Mouse (Mus musculus) neural tube, embryonic 11.5 days (tissue): ENCODE results near the gene Lrch3. TPM values are rescaled to one million over a fixed set of nuclear protein-coding genes. Genes with fewer than 3 reads are reported as not detected.
"Not testable (repeated sequence)": the region's sequence is repeated elsewhere in the genome, so short reads cannot be mapped to it uniquely, and the experiment has no call there.

Experiments
- ATAC-seq: fragments of 200-750 bp; cut with Nextera tagmentation; 2 replicates; pipeline ENCODE4 v1.8.0; 2017; ENCODE audit warnings: moderate number of reproducible peaks, mild to moderate bottlenecking, moderate TSS enrichment, moderate library complexity; ENCODE audit not compliant: insufficient read depth, low FRiP score, low TSS enrichment
- DNase-seq: peaks from one replicate; pipeline ENCODE4 v3.0.0-alpha.2; 2015; ENCODE audit warnings: low spot score
- H3K27ac ChIP-seq: fragments of 300-500 bp; sonication (generic); 2 replicates; pipeline ENCODE4 v1.5.1; 2014; ENCODE audit warnings: low read depth, mild to moderate bottlenecking, low read length
- H3K27me3 ChIP-seq: fragments of 300-500 bp; sonication (generic); 2 replicates; pipeline ENCODE4 v1.6.1; 2014; ENCODE audit warnings: mild to moderate bottlenecking, low read length, mixed read lengths; ENCODE audit not compliant: control insufficient read depth, insufficient read depth
- H3K36me3 ChIP-seq: fragments of 300-500 bp; sonication (generic); 2 replicates; pipeline ENCODE4 v1.6.1; 2014; ENCODE audit warnings: mild to moderate bottlenecking, low read length, moderate library complexity, mixed read lengths; ENCODE audit not compliant: control insufficient read depth, insufficient read depth
- H3K4me1 ChIP-seq: fragments of 300-500 bp; sonication (generic); 2 replicates; pipeline ENCODE4 v1.6.1; 2014; ENCODE audit warnings: low read length, mixed read lengths; ENCODE audit not compliant: control insufficient read depth, insufficient read depth
- H3K4me2 ChIP-seq: fragments of 300-500 bp; sonication (generic); 2 replicates; pipeline ENCODE4 v1.6.1; 2014; ENCODE audit warnings: low read depth, mild to moderate bottlenecking, moderate library complexity
- H3K4me3 ChIP-seq: fragments of 300-500 bp; sonication (generic); 2 replicates; pipeline ENCODE4 v1.5.1; 2014; ENCODE audit warnings: low read depth, low read length
- H3K9ac ChIP-seq: fragments of 300-500 bp; sonication (generic); 2 replicates; pipeline ENCODE4 v1.6.1; 2014; ENCODE audit warnings: mild to moderate bottlenecking, low read length
- H3K9me3 ChIP-seq: fragments of 300-500 bp; sonication (generic); 2 replicates; pipeline ENCODE4 v1.6.1; 2016; ENCODE audit warnings: low read length; ENCODE audit not compliant: control insufficient read depth
- WGBS: fragments of 180-500 bp; shearing (Covaris S2); extraction: QIAGEN DNeasy Blood & Tissue Kit; methylation state at CpG from one replicate; pipeline ENCODE4 v1.1.7; 2014; 5-methylcytosine and 5-hydroxymethylcytosine counted together
- polyA plus RNA-seq: library from polyadenylated mRNA; unstranded; fragments of >200 nt; fragmentation: Nextera tagmentation; extraction: Ambion mirVana; gene quantifications from 2 replicates; pipeline ENCODE4 v1.2.1, GENCODE M21; 2014

Lrch3 gene
- polyA plus RNA-seq, 1 experiment from 2014 or later: 42.4 TPM

- no peaks in the 10 kb centered on the region for H3K27me3 ChIP-seq
- 89% methylated on average over 2 of the region's 2 CpGs for WGBS
Measured at GRCm38 (mm10) chr16:32901360-32902050, 12.4 kb upstream of the Lrch3 start.

GRCm38 (mm10) chr16:32902051-32902428, 11.9 kb upstream of the Lrch3 start:
- Histone ChIP-seq H3K27me3 (no peaks in the 10 kb centered on the region), H3K9me3 (no peaks in the 10 kb centered on the region), H3K36me3 (no peaks in the 10 kb centered on the region), H3K27ac (no peak overlapping the region), H3K4me2 (no peak overlapping the region), H3K9ac (no peak overlapping the region), H3K4me1 (0 out of 2 replicates have a peak, but pooled peaks cover 3% of the 10 kb centered on the region), H3K4me3 (no peak overlapping the region)
- WGBS: 76% methylated on average over 3 of the region's 3 CpGs
- no peak for DNase-seq
- no peak for ATAC-seq

More at GRCm38 (mm10) chr16:32901360-32902050, 12.4 kb upstream of the Lrch3 start:
- ATAC-seq: no peak
- Histone ChIP-seq H3K4me1 (no peaks in the 10 kb centered on the region), H3K4me3 (no peak overlapping the region), H3K27ac (no peak overlapping the region), H3K9ac (no peak overlapping the region), H3K36me3 (no peaks in the 10 kb centered on the region), H3K9me3 (no peaks in the 10 kb centered on the region), H3K4me2 (no peak overlapping the region)
- no peak for DNase-seq

GRCm38 (mm10) chr16:32906186-32906585, 7.7 kb upstream of the Lrch3 start:
- Histone ChIP-seq H3K9ac (no peak overlapping the region), H3K4me2 (no peak overlapping the region), H3K36me3 (no peaks in the 10 kb centered on the region), H3K4me3 (no peak overlapping the region), H3K27me3 (no peaks in the 10 kb centered on the region), H3K27ac (no peak overlapping the region), H3K9me3 (no peaks in the 10 kb centered on the region), H3K4me1 (0 out of 2 replicates have a peak, but pooled peaks cover 3% of the 10 kb centered on the region)
- DNase-seq: no peak
- no peak for ATAC-seq
- WGBS: 83% methylated on average over 2 of the region's 2 CpGs

- 58% methylated on average over 8 of the region's 8 CpGs for WGBS
- no peak overlapping the region for H3K4me2 ChIP-seq
- 0 out of 2 replicates have a peak, but pooled peaks cover 3% of the 10 kb centered on the region for H3K4me1 ChIP-seq
- peak; percentile 18 for DNase-seq
- H3K27ac ChIP-seq: no peak overlapping the region
- ATAC-seq: no peak
- H3K4me3 ChIP-seq: no peak overlapping the region
- no peaks in the 10 kb centered on the region for H3K27me3 ChIP-seq
- no peak overlapping the region for H3K9ac ChIP-seq
- H3K9me3 ChIP-seq: no peaks in the 10 kb centered on the region
- H3K36me3 ChIP-seq: no peaks in the 10 kb centered on the region
Measured at GRCm38 (mm10) chr16:32906727-32907126, 7.2 kb upstream of the Lrch3 start.

- 64% methylated on average over 7 of the region's 7 CpGs for WGBS
- H3K9ac ChIP-seq: no peak overlapping the region
Measured at GRCm38 (mm10) chr16:32913212-32913611, 688 bp upstream of the Lrch3 start.

GRCm38 (mm10) chr16:32915292-32916068, 1.6 kb downstream of the Lrch3 start:
- Histone ChIP-seq H3K9me3 (no peaks in the 10 kb centered on the region), H3K27me3 (no peaks in the 10 kb centered on the region), H3K4me1 (no peaks in the 10 kb centered on the region; the same call in 1 of the 2 replicates), H3K4me2 (peak overlapping the region; percentile 69), H3K9ac (no peak overlapping the region; the same call in 1 of the 2 replicates), H3K4me3 (peak overlapping the region; percentile 98; the same call in 1 of the 2 replicates), H3K27ac (no peak overlapping the region), H3K36me3 (no peaks in the 10 kb centered on the region)
- DNase-seq: no peak
- 84% methylated on average over 9 of the region's 9 CpGs for WGBS
- no peak for ATAC-seq

More at GRCm38 (mm10) chr16:32913212-32913611, 688 bp upstream of the Lrch3 start:
- Histone ChIP-seq H3K27ac (no peak overlapping the region), H3K36me3 (no peaks in the 10 kb centered on the region), H3K4me1 (no peaks in the 10 kb centered on the region; the same call in 1 of the 2 replicates), H3K9me3 (no peaks in the 10 kb centered on the region), H3K27me3 (no peaks in the 10 kb centered on the region), H3K4me3 (no peak overlapping the region), H3K4me2 (peak overlapping the region; percentile 64; the same call in 1 of the 2 replicates)
- ATAC-seq: no peak
- DNase-seq: no peak

- not testable (repeated sequence) for H3K27me3 ChIP-seq, H3K4me3 ChIP-seq, H3K27ac ChIP-seq, H3K9me3 ChIP-seq, DNase-seq, H3K4me2 ChIP-seq, ATAC-seq, H3K4me1 ChIP-seq, H3K36me3 ChIP-seq, H3K9ac ChIP-seq
- WGBS: 88% methylated on average over 9 of the region's 9 CpGs
Measured at GRCm38 (mm10) chr16:32926629-32927028, 12.7 kb downstream of the Lrch3 start.

GRCm38 (mm10) chr16:32927044-32927443, 13.1 kb downstream of the Lrch3 start:
- Histone ChIP-seq H3K4me3 (no peak overlapping the region), H3K9me3 (no peaks in the 10 kb centered on the region), H3K36me3 (no peaks in the 10 kb centered on the region), H3K4me2 (no peak overlapping the region), H3K27me3 (no peaks in the 10 kb centered on the region), H3K9ac (no peak overlapping the region), H3K4me1 (no peaks in the 10 kb centered on the region; the same call in 1 of the 2 replicates), H3K27ac (no peak overlapping the region)
- DNase-seq (no peak), ATAC-seq (no peak)
- WGBS: 96% methylated on average over 8 of the region's 8 CpGs
